Mouse (Mus musculus) C2C12 (cell line): ENCODE results near the gene Btn2a2.

ENCODE experiments used
- CTCF ChIP-seq: IDR thresholded peaks from one replicate; pipeline ENCODE4 v1.5.1; 2011; ENCODE audit not compliant: control insufficient read depth, insufficient read depth, insufficient read length
- MYOD1 ChIP-seq: IDR thresholded peaks from one replicate; pipeline ENCODE4 v1.6.1; 2011; ENCODE audit warnings: low read depth; ENCODE audit not compliant: control insufficient read depth, insufficient read length
- MYOG ChIP-seq: IDR thresholded peaks from one replicate; pipeline ENCODE4 v1.6.1; 2011; ENCODE audit not compliant: control insufficient read depth, insufficient read length; ENCODE audit errors: extremely low read depth
- USF1 ChIP-seq: IDR thresholded peaks from one replicate; pipeline ENCODE4 v1.6.1; 2011; ENCODE audit warnings: low read depth, mild to moderate bottlenecking, control low read depth, moderate library complexity

DNA sequence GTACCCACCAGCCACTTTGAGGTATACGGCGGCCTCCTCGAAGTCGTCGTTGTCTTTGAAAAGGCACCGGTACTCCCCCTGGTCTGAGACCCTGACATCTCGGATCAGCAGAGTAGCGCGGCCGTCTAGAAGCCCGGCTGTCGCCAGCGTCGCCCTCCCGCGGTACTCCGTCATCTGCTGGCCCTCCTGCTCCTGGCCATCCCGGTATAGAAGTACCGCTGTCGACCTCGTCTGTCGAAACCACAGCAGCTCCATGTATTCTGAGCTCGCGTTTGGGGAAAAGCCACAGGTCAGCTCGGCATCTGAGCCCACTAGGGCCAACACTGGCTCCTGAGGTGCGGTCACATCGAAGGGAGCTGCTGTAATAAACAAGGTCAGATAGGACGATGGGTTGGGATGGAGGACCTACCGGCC is 24.4 kb downstream of the Btn2a2 start:
- no peak for TF ChIP-seq CTCF
- TF ChIP-seq USF1 = no peak
- TF ChIP-seq MYOG = no peak
- TF ChIP-seq MYOD1 = no peak
